Mouse (Mus musculus): ENCODE results near the gene Gm3402. TPM values are rescaled to one million over a fixed set of nuclear protein-coding genes. Genes with fewer than 3 reads are reported as not detected.
"Not testable (repeated sequence)": the region's sequence is repeated elsewhere in the genome, so short reads cannot be mapped to it uniquely, and the experiment has no call there.

Gene Gm3402
- polyA plus RNA-seq (2016; fragmentation: Nextera tagmentation; extraction: Ambion mirVana), result not detected in 2 replicates

- not testable (repeated sequence) for H3K27me3 ChIP-seq (replicated peaks); H3K9ac ChIP-seq; H3K9me3 ChIP-seq; H3K4me2 ChIP-seq (replicated peaks); H3K27ac ChIP-seq; H3K4me3 ChIP-seq; ATAC-seq (ENCODE audit: low FRiP score, low read depth); H3K36me3 ChIP-seq; H3K4me1 ChIP-seq
- 88% methylated on average over 2 of the region's 5 CpGs for WGBS
These were observed at the start of gene Gm3402 for GRCm38 (mm10) chr5:146513823-146514222. TSS of gene Gm3402 (plus strand) at chr5:146514123.

- ATAC-seq (ENCODE audit: low FRiP score, low read depth), result no peak
- WGBS, result 96% methylated on average over 19 of the region's 19 CpGs
- no peak overlapping the region for H3K4me2 ChIP-seq (replicated peaks)
- H3K27ac ChIP-seq, result no peak overlapping the region
- H3K4me1 ChIP-seq, result no peaks in the 10 kb centered on the region
- H3K27me3 ChIP-seq (replicated peaks), result no peaks in the 10 kb centered on the region
- H3K4me3 ChIP-seq, result no peak overlapping the region
- no peak overlapping the region for H3K9ac ChIP-seq
- no peaks in the 10 kb centered on the region for H3K9me3 ChIP-seq
- peaks cover 25% of the 10 kb centered on the region for H3K36me3 ChIP-seq
These were observed 47.3 kb upstream of the Gm3402 start for GRCm38 (mm10) chr5:146466663-146467062.

GRCm38 (mm10) chr5:146468311-146468710 lies 45.6 kb upstream of the Gm3402 start:
- H3K9me3 ChIP-seq, result no peaks in the 10 kb centered on the region
- no peak overlapping the region for H3K4me3 ChIP-seq
- peaks cover 27% of the 10 kb centered on the region for H3K36me3 ChIP-seq
- no peak overlapping the region for H3K9ac ChIP-seq
- no peak overlapping the region for H3K4me2 ChIP-seq (replicated peaks)
- 91% methylated on average over 9 of the region's 9 CpGs for WGBS
- H3K4me1 ChIP-seq, result no peaks in the 10 kb centered on the region
- H3K27me3 ChIP-seq (replicated peaks), result no peaks in the 10 kb centered on the region
- H3K27ac ChIP-seq, result no peak overlapping the region
- no peak for ATAC-seq (ENCODE audit: low FRiP score, low read depth)

GRCm38 (mm10) chr5:146470821-146471220 lies 43.1 kb upstream of the Gm3402 start:
- ATAC-seq (ENCODE audit: low FRiP score, low read depth), result no peak
- no peaks in the 10 kb centered on the region for H3K4me1 ChIP-seq
- H3K27ac ChIP-seq, result no peak overlapping the region
- no peaks in the 10 kb centered on the region for H3K9me3 ChIP-seq
- no peak overlapping the region for H3K9ac ChIP-seq
- no peak overlapping the region for H3K4me3 ChIP-seq
- 93% methylated on average over 9 of the region's 9 CpGs for WGBS
- H3K27me3 ChIP-seq (replicated peaks), result no peaks in the 10 kb centered on the region
- peaks cover 27% of the 10 kb centered on the region for H3K36me3 ChIP-seq
- no peak overlapping the region for H3K4me2 ChIP-seq (replicated peaks)

- no peak overlapping the region for H3K4me3 ChIP-seq
- H3K36me3 ChIP-seq, result peaks cover 27% of the 10 kb centered on the region
- H3K9ac ChIP-seq, result no peak overlapping the region
- H3K4me2 ChIP-seq (replicated peaks), result no peak overlapping the region
- no peak overlapping the region for H3K27ac ChIP-seq
- WGBS, result 92% methylated on average over 5 of the region's 5 CpGs
- H3K27me3 ChIP-seq (replicated peaks), result no peaks in the 10 kb centered on the region
- no peak for ATAC-seq (ENCODE audit: low FRiP score, low read depth)
- H3K4me1 ChIP-seq, result no peaks in the 10 kb centered on the region
- H3K9me3 ChIP-seq, result no peaks in the 10 kb centered on the region
These were observed 42.6 kb upstream of the Gm3402 start for GRCm38 (mm10) chr5:146471311-146471710.

GRCm38 (mm10) chr5:146471821-146472220 lies 42.1 kb upstream of the Gm3402 start:
- H3K27me3 ChIP-seq (replicated peaks), result no peaks in the 10 kb centered on the region
- no peak overlapping the region for H3K27ac ChIP-seq
- no peaks in the 10 kb centered on the region for H3K9me3 ChIP-seq
- 95% methylated on average over 12 of the region's 12 CpGs for WGBS
- H3K4me2 ChIP-seq (replicated peaks), result no peak overlapping the region
- peaks cover 25% of the 10 kb centered on the region for H3K36me3 ChIP-seq
- H3K4me3 ChIP-seq, result no peak overlapping the region
- no peaks in the 10 kb centered on the region for H3K4me1 ChIP-seq
- H3K9ac ChIP-seq, result no peak overlapping the region
- ATAC-seq (ENCODE audit: low FRiP score, low read depth), result no peak

GRCm38 (mm10) chr5:146479564-146479963 lies 34.4 kb upstream of the Gm3402 start:
- 5% methylated on average over 4 of the region's 4 CpGs for WGBS
- not testable (repeated sequence) for H3K4me3 ChIP-seq; H3K4me2 ChIP-seq (replicated peaks); H3K9me3 ChIP-seq; H3K27me3 ChIP-seq (replicated peaks); H3K9ac ChIP-seq; H3K4me1 ChIP-seq; H3K27ac ChIP-seq; ATAC-seq (ENCODE audit: low FRiP score, low read depth); H3K36me3 ChIP-seq

- not testable (repeated sequence) for H3K4me2 ChIP-seq (replicated peaks); H3K4me3 ChIP-seq; H3K36me3 ChIP-seq; H3K4me1 ChIP-seq; H3K27me3 ChIP-seq (replicated peaks); H3K9ac ChIP-seq; H3K27ac ChIP-seq; H3K9me3 ChIP-seq; ATAC-seq (ENCODE audit: low FRiP score, low read depth)
- WGBS, result 92% methylated on average over 3 of the region's 3 CpGs
These were observed 32.3 kb upstream of the Gm3402 start, which contains the start of gene Gm6408 for GRCm38 (mm10) chr5:146481665-146482064. TSS of gene Gm6408 (plus strand) at chr5:146481965.

- not testable (repeated sequence) for H3K4me1 ChIP-seq; H3K36me3 ChIP-seq; H3K27ac ChIP-seq; H3K9ac ChIP-seq; H3K4me3 ChIP-seq; H3K4me2 ChIP-seq (replicated peaks); ATAC-seq (ENCODE audit: low FRiP score, low read depth); H3K9me3 ChIP-seq; H3K27me3 ChIP-seq (replicated peaks)
- WGBS, result 9% methylated on average over 3 of the region's 4 CpGs
These were observed 25.0 kb upstream of the Gm3402 start for GRCm38 (mm10) chr5:146488959-146489358.

GRCm38 (mm10) chr5:146491063-146491462 lies 22.9 kb upstream of the Gm3402 start, which contains the start of gene Gm6370:
TSS of gene Gm6370 (plus strand) at chr5:146491363.
- not testable (repeated sequence) for H3K4me3 ChIP-seq; ATAC-seq (ENCODE audit: low FRiP score, low read depth); H3K27me3 ChIP-seq (replicated peaks); H3K9me3 ChIP-seq; H3K36me3 ChIP-seq; H3K27ac ChIP-seq; H3K4me1 ChIP-seq; H3K4me2 ChIP-seq (replicated peaks); H3K9ac ChIP-seq
- no CpG with 5 or more reads among the region's 5 CpGs for WGBS

- WGBS, result no CpG with 5 or more reads among the region's 5 CpGs
- H3K27ac ChIP-seq; H3K4me3 ChIP-seq; H3K27me3 ChIP-seq (replicated peaks); H3K4me1 ChIP-seq; H3K36me3 ChIP-seq; H3K9ac ChIP-seq; H3K4me2 ChIP-seq (replicated peaks); H3K9me3 ChIP-seq; ATAC-seq (ENCODE audit: low FRiP score, low read depth): not testable (repeated sequence)
These were observed 11.8 kb upstream of the Gm3402 start, which contains the start of gene 4930449I24Rik for GRCm38 (mm10) chr5:146502099-146502498. TSS of gene 4930449I24Rik (plus strand) at chr5:146502399.

GRCm38 (mm10) chr5:146525501-146525900 lies 11.6 kb downstream of the Gm3402 start, which contains the start of gene Gm3404:
TSS of gene Gm3404 (plus strand) at chr5:146525801.
- 93% methylated on average over 3 of the region's 3 CpGs for WGBS
- ATAC-seq (ENCODE audit: low FRiP score, low read depth), result not testable (repeated sequence)

GRCm38 (mm10) chr5:146537347-146537746 lies 23.4 kb downstream of the Gm3402 start, which contains the start of gene Gm3409:
TSS of gene Gm3409 (plus strand) at chr5:146537647.
- WGBS, result 98% methylated on average over 3 of the region's 3 CpGs
- H3K27me3 ChIP-seq (replicated peaks); H3K4me3 ChIP-seq; H3K9ac ChIP-seq; H3K27ac ChIP-seq; H3K36me3 ChIP-seq; H3K4me1 ChIP-seq; H3K9me3 ChIP-seq; ATAC-seq (ENCODE audit: low FRiP score, low read depth); H3K4me2 ChIP-seq (replicated peaks): not testable (repeated sequence)

More at GRCm38 (mm10) chr5:146525501-146525900, 11.6 kb downstream of the Gm3402 start, which contains the start of gene Gm3404:
- H3K4me1 ChIP-seq; H3K9me3 ChIP-seq; H3K27ac ChIP-seq; H3K9ac ChIP-seq; H3K4me3 ChIP-seq; H3K27me3 ChIP-seq (replicated peaks); H3K4me2 ChIP-seq (replicated peaks); H3K36me3 ChIP-seq: not testable (repeated sequence)

Measured in neural tube, embryonic 12.5 days (tissue).